Mouse (Mus musculus) MEL (cell line): ENCODE results near the gene Nkx1-1. TPM values are rescaled to one million over a fixed set of nuclear protein-coding genes. Genes with fewer than 3 reads are reported as not detected.

Source experiments
- DNase-seq: peaks from one replicate; pipeline ENCODE4 v3.0.0; 2011; ENCODE audit warnings: low read depth, low spot score
- H3K27ac ChIP-seq: 2 replicates; pipeline ENCODE4 v1.5.1; 2012; ENCODE audit warnings: low read depth, mild to moderate bottlenecking, control low read depth, low read length, moderate library complexity; ENCODE audit not compliant: control insufficient read depth
- H3K27me3 ChIP-seq, 2 experiments: fragments of 150-350 bp in 1 of 2; sonication (generic) in 1 of 2; 2 replicates each; pipeline ENCODE4 v1.6.1; 2012; ENCODE audit warnings: low read length in 2 of 2, mild to moderate bottlenecking in 2 of 2, improper control_type of control experiment in 1 of 2, moderate library complexity in 1 of 2; ENCODE audit not compliant: insufficient read depth in 2 of 2, control insufficient read depth in 1 of 2
- H3K36me3 ChIP-seq, 2 experiments: 2 replicates each; pipeline ENCODE4 v1.6.1; 2012 to 2014; ENCODE audit warnings: low read length in 2 of 2, improper control_type of control experiment in 1 of 2, inconsistent platforms in 1 of 2, mild to moderate bottlenecking in 1 of 2; ENCODE audit not compliant: insufficient read depth in 2 of 2, control insufficient read depth in 1 of 2
- H3K4me1 ChIP-seq, 2 experiments: fragments of 150-350 bp in 1 of 2; sonication (generic) in 1 of 2; 2 replicates each; pipeline ENCODE4 v1.6.1; 2012; ENCODE audit warnings: low read length in 2 of 2, improper control_type of control experiment in 1 of 2, mild to moderate bottlenecking in 1 of 2; ENCODE audit not compliant: insufficient read depth in 2 of 2, control insufficient read depth in 1 of 2
- H3K4me3 ChIP-seq, 2 experiments: fragments of 150-350 bp in 1 of 2; sonication (generic) in 1 of 2; 2 replicates each; pipeline ENCODE4 v1.5.1; 2012; ENCODE audit warnings: low read depth in 2 of 2, low read length in 2 of 2, mild to moderate bottlenecking in 2 of 2, moderate library complexity in 2 of 2, control low read depth in 1 of 2, improper control_type of control experiment in 1 of 2; ENCODE audit not compliant: control insufficient read depth in 1 of 2, insufficient read depth in 1 of 2
- H3K79me2 ChIP-seq: 2 replicates; pipeline ENCODE4 v1.6.1; 2012; ENCODE audit warnings: mild to moderate bottlenecking, low read length, moderate library complexity; ENCODE audit not compliant: control insufficient read depth, poor library complexity, insufficient read depth
- H3K9ac ChIP-seq: 2 replicates; pipeline ENCODE4 v1.6.1; 2012; ENCODE audit warnings: low read depth, mild to moderate bottlenecking, control low read depth, low read length, moderate library complexity; ENCODE audit not compliant: control insufficient read depth, poor library complexity, severe bottlenecking
- H3K9me3 ChIP-seq: fragments of 150-350 bp; sonication (generic); replicated peaks from 2 replicates; pipeline ENCODE4 v1.6.1; 2012; ENCODE audit warnings: mild to moderate bottlenecking, low read length, improper control_type of control experiment, moderate library complexity; ENCODE audit not compliant: insufficient read depth
- CHD1 ChIP-seq: IDR thresholded peaks from 2 replicates; pipeline ENCODE4 v1.6.1; 2012; ENCODE audit warnings: low read depth, mild to moderate bottlenecking, inconsistent platforms, low read length, improper control_type of control experiment
- CHD2 ChIP-seq: IDR thresholded peaks from 2 replicates; pipeline ENCODE4 v1.6.1; 2011; ENCODE audit warnings: low read length, improper control_type of control experiment
- E2F4 ChIP-seq: IDR thresholded peaks from 2 replicates; pipeline ENCODE4 v1.6.1; 2011; ENCODE audit warnings: low read depth, low read length, improper control_type of control experiment, borderline replicate concordance
- ELF1 ChIP-seq: IDR thresholded peaks from 2 replicates; pipeline ENCODE4 v1.6.1; 2014; ENCODE audit warnings: low read depth, mild to moderate bottlenecking, inconsistent platforms, low read length, improper control_type of control experiment, moderate library complexity
- GABPA ChIP-seq: IDR thresholded peaks from 2 replicates; pipeline ENCODE4 v1.6.1; 2012; ENCODE audit warnings: low read depth, mild to moderate bottlenecking, inconsistent platforms, low read length, improper control_type of control experiment, moderate library complexity
- HCFC1 ChIP-seq: IDR thresholded peaks from 2 replicates; pipeline ENCODE4 v1.6.1; 2012; ENCODE audit warnings: low read depth, mild to moderate bottlenecking, inconsistent platforms, low read length, improper control_type of control experiment, moderate library complexity
- KAT2A ChIP-seq: conservative IDR thresholded peaks from 2 replicates; pipeline ENCODE4 v1.6.1; 2012; ENCODE audit warnings: low read depth, low read length, improper control_type of control experiment, inconsistent platforms
- MAX ChIP-seq: IDR thresholded peaks from 2 replicates; pipeline ENCODE4 v1.6.1; 2011; ENCODE audit warnings: low read length, improper control_type of control experiment
- MEF2A ChIP-seq: IDR thresholded peaks from 2 replicates; pipeline ENCODE4 v1.6.1; 2014; ENCODE audit warnings: low read depth, mild to moderate bottlenecking, inconsistent platforms, low read length, improper control_type of control experiment; ENCODE audit not compliant: poor library complexity, insufficient replicate concordance, severe bottlenecking; ENCODE audit errors: extremely low read depth
- NRF1 ChIP-seq: IDR thresholded peaks from 2 replicates; pipeline ENCODE4 v1.6.1; 2014; ENCODE audit warnings: low read depth, mild to moderate bottlenecking, inconsistent platforms, low read length, improper control_type of control experiment, moderate library complexity; ENCODE audit not compliant: poor library complexity, insufficient read depth, severe bottlenecking
- RAD21 ChIP-seq: IDR thresholded peaks from 2 replicates; pipeline ENCODE4 v1.6.1; 2011; ENCODE audit warnings: mild to moderate bottlenecking, low read depth, low read length, improper control_type of control experiment
- SIN3A ChIP-seq: IDR thresholded peaks from 2 replicates; pipeline ENCODE4 v1.6.1; 2012; ENCODE audit warnings: low read length, improper control_type of control experiment, inconsistent platforms
- SMC3 ChIP-seq: IDR thresholded peaks from 2 replicates; pipeline ENCODE4 v1.6.1; 2011; ENCODE audit warnings: low read depth, low read length, improper control_type of control experiment
- TBP ChIP-seq: IDR thresholded peaks from 2 replicates; pipeline ENCODE4 v1.8.0; 2011; ENCODE audit warnings: low read depth, low read length, improper control_type of control experiment
- UBTF ChIP-seq: IDR thresholded peaks from 2 replicates; pipeline ENCODE4 v1.6.1; 2012; ENCODE audit warnings: low read depth, mild to moderate bottlenecking, inconsistent platforms, low read length, improper control_type of control experiment, moderate library complexity, borderline replicate concordance; ENCODE audit not compliant: insufficient read depth
- ZC3H11A ChIP-seq: IDR thresholded peaks from 2 replicates; pipeline ENCODE4 v1.6.1; 2012; ENCODE audit warnings: low read depth, mild to moderate bottlenecking, inconsistent platforms, low read length, improper control_type of control experiment
- ZMIZ1 ChIP-seq: IDR thresholded peaks from 2 replicates; pipeline ENCODE4 v1.6.1; 2012; ENCODE audit warnings: low read depth, mild to moderate bottlenecking, inconsistent platforms, low read length, improper control_type of control experiment, moderate library complexity
- ZNF384 ChIP-seq: IDR thresholded peaks from 2 replicates; pipeline ENCODE4 v1.6.1; 2012; ENCODE audit warnings: low read depth, mild to moderate bottlenecking, inconsistent platforms, low read length, improper control_type of control experiment
- polyA plus RNA-seq, 2 experiments: library from polyadenylated mRNA; stranded (reverse) in 1 of 2; unstranded in 1 of 2; fragments of >175 nt in 1 of 2; fragments of >200 nt in 1 of 2; gene quantifications; 2 replicates each; pipeline versions ENCODE4 v1.2.1 to v1.2.4; 2012; ENCODE audit warnings: low replicate concordance in 2 of 2, low read depth in 1 of 2; ENCODE audit not compliant: insufficient read length in 2 of 2, insufficient read depth in 1 of 2, missing spikeins in 1 of 2
- total RNA-seq: library from RNA; depleted of rRNA; stranded (reverse); fragments of 300-350 nt; gene quantifications from 2 replicates; pipeline ENCODE4 v1.2.3, GENCODE M21; 2012; rRNA removed

The Nkx1-1 gene
- total RNA-seq (not detected in 2 replicates), polyA plus RNA-seq (not detected)

GRCm38 (mm10) chr5:33433201-33434138, at the start of gene Nkx1-1:
Gene Nkx1-1, minus strand, starts transcription at chr5:33433976.
- Histone ChIP-seq H3K36me3 (no peaks in the 10 kb centered on the region), H3K4me1 (no peaks in the 10 kb centered on the region), H3K9ac (no peak within 1 kb of the TSS), H3K27me3 (no peaks in the 10 kb centered on the region), H3K27ac (no peak within 1 kb of the TSS), H3K4me3 (no peak within 1 kb of the TSS), H3K79me2 (no peaks in the 10 kb centered on the region), H3K9me3 (no peaks in the 10 kb centered on the region)
- TF ChIP-seq ZMIZ1 (no peak), HCFC1 (no peak), ZC3H11A (no peak), ELF1 (no peak), RAD21 (no peak), ZNF384 (no peak), CHD1 (no peak), MEF2A (no peak), UBTF (no peak), KAT2A (no peak), SIN3A (no peak), TBP (no peak)
- DNase-seq: no peak

GRCm38 (mm10) chr5:33481318-33481685, 47.5 kb upstream of the Nkx1-1 start:
- peaks cover 0 to 2% of the 10 kb centered on the region in 2 experiments; a peak in 1 of 4 replicates for H3K27me3 ChIP-seq
- no peaks in the 10 kb centered on the region for H3K36me3 ChIP-seq
- H3K4me3 ChIP-seq: no peak overlapping the region

More at GRCm38 (mm10) chr5:33481318-33481685, 47.5 kb upstream of the Nkx1-1 start:
- no peaks in the 10 kb centered on the region for H3K79me2 ChIP-seq
- H3K4me1 ChIP-seq: no peaks in the 10 kb centered on the region
- no peaks in the 10 kb centered on the region for H3K9me3 ChIP-seq
- no peak for DNase-seq
- H3K9ac ChIP-seq: no peak overlapping the region
- no peak overlapping the region for H3K27ac ChIP-seq
- TF ChIP-seq HCFC1 (no peak), E2F4 (no peak), SMC3 (no peak), GABPA (no peak), NRF1 (no peak), MAX (no peak), CHD2 (no peak), MEF2A (no peak)
- TF ChIP-seq, all 39 proteins: peak for 0
